Mouse (Mus musculus): Measurements from ENCODE around the gene Hacd2.
A peak's percentile ranks its signal among the peaks of the same experiment; 100 is the strongest.

The Hacd2 gene

GRCm38 (mm10) chr16:35054432-35055193 lies 32.4 kb downstream of the Hacd2 start:
- no peak for DNase-seq (ENCODE audit: low spot score in 2 of 2)

DNA sequence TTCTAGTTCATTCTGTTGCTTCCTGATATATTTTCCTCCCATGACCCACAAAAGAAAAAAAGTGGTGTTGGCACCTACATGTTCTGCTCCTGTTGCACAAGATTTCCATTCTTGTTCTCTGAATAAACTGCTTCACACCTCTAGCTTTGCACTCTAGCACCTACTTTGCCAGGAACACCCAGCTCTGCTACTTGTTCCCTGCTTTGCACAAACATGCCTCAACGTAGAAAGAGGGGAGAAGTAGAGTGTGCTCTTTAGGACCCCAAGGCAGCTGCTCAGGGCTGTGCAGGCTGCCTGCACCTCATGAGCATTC lies 32.9 kb downstream of the Hacd2 start:
- peak; percentile 11 to 56 for DNase-seq (ENCODE audit: low spot score in 2 of 2)

DNA sequence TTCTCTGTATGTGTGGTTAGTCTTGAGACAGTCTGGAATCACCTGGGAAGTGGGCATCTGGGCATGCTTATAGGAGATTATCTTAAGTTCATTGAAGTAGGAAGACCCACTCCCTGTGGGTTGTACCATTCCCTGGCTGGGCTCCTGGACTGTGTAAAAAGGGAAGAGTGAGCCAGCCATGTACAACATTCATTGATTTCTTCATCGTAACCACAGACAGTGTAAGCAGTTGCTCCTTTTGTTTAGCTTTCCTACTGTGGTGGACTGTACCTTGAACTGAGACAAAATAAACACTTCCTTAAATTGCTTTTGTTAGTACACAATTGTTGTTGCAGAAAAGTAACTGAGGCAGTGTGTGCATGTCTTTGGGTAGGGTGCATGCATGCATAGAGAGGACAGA lies 33.6 kb downstream of the Hacd2 start:
- no peak for DNase-seq (ENCODE audit: low spot score in 2 of 2)

DNA sequence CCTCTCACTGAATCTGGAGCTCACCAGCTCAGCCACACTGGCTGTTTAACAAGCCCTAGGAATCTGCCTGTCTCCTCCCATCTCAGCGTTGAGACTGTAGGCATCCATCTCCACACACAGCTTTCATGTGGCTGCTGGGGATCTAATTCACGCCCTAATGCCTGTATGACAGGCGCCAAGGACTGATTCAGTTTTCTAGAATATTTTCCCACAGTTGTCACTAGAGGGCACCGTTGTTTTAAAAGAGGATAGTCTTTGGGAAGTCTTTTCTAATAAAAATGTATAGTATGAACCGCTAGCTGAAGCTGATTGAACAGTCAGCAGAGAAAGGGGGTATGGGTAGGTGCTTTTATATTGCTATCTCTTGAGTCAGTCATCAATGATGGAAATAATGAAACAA lies 34.1 kb downstream of the Hacd2 start:
- DNase-seq (ENCODE audit: low spot score in 2 of 2) = no peak

DNA sequence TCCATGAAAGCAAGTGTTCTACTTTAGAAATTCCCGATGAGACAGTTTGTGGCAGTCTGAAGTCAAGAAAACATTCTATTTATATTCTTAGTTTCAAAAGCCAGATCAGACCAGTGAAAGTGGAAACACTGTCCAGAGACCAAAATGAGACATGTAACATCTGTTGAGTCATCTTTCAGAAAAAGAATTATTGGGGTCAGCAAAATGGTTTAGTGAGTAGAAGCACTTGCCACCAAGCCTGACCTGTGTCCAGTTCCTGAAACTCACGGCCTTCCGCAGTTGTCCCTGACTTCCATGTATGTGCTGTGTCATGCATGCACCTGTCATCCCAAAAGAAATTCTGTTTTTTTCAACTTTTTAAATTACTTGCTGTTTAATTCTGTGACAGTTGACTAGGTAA lies 34.6 kb downstream of the Hacd2 start:
- no peak for DNase-seq (ENCODE audit: low spot score in 2 of 2)

GRCm38 (mm10) chr16:35061017-35061416 lies 38.8 kb downstream of the Hacd2 start:
- no peak for DNase-seq (ENCODE audit: low spot score in 2 of 2)

- DNase-seq (ENCODE audit: low spot score in 2 of 2) = no peak
Measured at GRCm38 (mm10) chr16:35065724-35066123, 43.5 kb downstream of the Hacd2 start.

DNA sequence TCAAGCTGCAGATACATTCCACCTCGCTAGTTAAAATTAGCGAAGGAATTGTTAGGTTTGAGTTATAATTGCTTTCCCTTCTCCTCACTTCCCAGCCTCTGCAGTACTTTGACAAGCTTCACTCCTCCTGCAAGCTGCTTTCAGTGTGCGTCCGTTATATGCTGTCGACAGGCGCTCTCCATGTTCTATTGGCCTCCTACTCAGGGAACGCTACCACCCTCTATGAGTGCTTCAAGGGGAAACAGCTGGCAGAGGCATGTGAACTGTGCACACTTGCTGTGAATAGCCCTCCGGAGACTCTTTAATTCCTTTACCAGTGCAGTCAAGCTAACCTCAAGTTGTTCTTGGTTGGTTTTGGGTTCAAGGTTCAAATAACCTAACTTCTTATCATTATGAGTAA lies 44.9 kb downstream of the Hacd2 start:
- peak in 1 of 2 experiments; percentile 27 for DNase-seq (ENCODE audit: low spot score in 2 of 2)

GRCm38 (mm10) chr16:35067631-35068030 lies 45.4 kb downstream of the Hacd2 start:
- DNase-seq (ENCODE audit: low spot score in 2 of 2) = no peak

GRCm38 (mm10) chr16:35068886-35069285 lies 46.7 kb downstream of the Hacd2 start:
- DNase-seq (ENCODE audit: low spot score in 2 of 2) = no peak

- DNase-seq (ENCODE audit: low spot score in 2 of 2) = no peak
Measured at GRCm38 (mm10) chr16:35074436-35074835, 52.2 kb downstream of the Hacd2 start.

DNA sequence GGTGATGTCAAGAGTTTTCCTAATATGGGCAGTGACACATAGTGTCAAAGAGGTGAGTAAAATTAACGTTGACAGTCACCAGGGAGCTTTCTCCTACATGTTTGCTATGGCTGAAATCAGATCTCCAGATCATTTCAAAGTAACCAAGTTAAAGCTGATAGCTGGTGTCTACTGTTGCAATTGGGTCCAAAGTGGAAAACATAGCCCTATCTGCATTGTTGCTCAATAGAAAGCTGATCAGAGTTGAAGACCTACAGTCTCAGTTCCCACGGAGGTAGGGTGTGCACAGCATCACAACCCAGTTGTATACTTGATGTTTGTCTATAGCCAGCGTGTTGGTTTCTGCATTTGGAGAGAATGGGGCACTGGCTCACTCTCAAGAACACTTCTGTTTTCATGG lies 53.4 kb downstream of the Hacd2 start:
- DNase-seq (ENCODE audit: low spot score in 2 of 2) = no peak

- no peak for DNase-seq (ENCODE audit: low spot score in 2 of 2)
Measured at GRCm38 (mm10) chr16:35093500-35093899, 71.3 kb downstream of the Hacd2 start.

DNA sequence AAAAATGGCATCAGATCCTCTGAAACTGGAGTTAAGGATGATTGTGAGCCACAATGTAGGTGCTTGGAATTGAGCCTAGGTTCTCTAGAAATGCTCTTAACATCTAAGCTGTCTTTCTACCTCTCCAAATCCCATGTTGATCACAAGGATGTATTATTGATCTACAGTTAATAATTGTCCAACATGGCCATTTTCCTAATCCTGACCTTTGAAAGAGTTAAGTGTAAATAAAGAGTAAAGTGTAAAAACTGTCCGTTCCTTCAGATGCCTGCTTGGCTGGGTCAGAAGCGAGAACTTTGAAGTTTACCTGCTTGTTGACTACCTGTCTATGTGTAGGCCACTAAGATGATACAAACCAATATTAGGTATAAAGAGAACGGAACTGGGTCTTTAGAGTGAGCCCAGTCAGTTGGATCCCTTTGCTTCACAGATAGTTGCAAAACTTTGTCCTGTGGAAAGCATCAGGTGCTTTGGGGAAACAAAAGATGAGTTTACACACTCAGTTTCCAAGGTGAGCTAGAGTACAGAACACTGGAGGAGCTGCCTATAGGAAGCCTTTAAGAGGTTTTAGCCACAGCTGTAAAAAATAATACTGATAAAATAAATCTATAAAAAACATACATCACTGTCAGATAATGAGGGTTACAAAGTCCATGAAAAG lies 75.8 kb downstream of the Hacd2 start:
- no peak for DNase-seq (ENCODE audit: low spot score in 2 of 2)

- no peak for DNase-seq (ENCODE audit: low spot score in 2 of 2)
Measured at GRCm38 (mm10) chr16:35101751-35102420, 79.7 kb downstream of the Hacd2 start.

- DNase-seq (ENCODE audit: low spot score in 2 of 2) = no peak
Measured at GRCm38 (mm10) chr16:35102866-35103620, 80.8 kb downstream of the Hacd2 start.

DNA sequence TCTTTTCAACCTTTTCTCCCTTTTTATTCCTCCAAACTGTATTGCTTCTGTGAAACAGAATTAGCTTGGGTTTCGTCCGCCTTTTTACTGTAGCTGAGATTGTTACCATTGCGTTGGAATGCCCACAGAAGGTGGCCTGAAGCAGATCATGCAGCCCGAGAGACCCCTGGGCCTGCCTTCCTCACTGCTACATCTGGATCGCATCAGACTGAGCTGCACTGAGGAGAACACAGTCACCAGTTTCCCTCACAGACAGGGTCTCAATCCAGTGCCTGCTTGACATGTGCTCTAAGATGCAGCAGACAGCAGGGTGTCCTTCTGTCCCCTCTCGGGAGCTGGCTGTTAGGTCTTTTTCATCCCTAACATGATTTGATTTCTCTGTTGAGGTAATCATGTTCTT lies 85.8 kb downstream of the Hacd2 start:
- no peak for DNase-seq (ENCODE audit: low spot score in 2 of 2)

DNA sequence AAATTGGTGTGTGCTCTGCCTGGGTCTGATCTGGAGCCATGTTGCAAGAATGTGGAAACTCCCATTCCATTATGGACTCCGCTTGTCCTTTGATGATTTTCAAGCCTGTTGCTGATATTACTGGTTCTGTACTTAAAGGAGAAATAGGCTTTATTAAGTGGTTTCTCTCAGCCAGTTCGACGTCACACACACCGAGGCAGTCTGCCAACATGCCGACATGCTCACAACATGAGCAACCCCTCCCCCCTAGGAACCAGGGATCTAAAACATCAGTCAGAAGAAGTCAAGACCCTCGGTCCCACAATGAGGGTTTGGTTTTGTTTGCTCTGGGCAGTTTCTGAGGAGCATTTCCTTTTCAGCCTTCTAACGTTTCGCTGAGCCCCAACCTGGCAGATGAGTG lies 86.9 kb downstream of the Hacd2 start:
- DNase-seq (ENCODE audit: low spot score in 2 of 2) = no peak

DNA sequence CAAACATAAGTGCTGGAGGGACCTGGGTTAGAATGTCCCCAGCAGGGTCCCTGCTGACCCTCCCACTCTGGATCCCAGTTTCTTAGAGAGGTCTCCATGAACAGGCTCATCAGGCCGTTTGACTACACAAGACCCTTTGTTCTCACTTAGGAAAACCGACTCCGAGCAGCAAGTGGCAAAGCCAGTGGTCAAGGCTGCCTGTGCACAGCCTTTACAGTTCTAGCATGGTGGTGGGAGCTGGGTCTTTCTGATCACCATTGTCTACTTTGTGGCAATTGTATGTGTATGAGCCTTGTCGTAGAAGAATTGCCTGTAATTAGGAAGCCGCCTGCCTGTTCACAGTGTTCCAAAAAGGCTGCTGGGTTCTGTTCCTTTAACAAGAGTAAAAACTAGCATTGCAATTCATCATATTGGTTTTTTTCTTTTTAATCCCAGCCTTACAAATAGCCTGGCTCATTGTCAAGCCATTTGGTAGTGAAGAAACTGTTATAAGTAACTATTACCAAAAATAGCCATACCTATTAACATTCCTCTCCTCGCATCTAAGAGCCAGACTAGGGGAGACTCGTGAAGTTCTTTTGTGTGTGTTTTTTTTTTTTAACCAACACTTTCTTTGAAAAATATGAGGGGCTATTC lies 87.5 kb downstream of the Hacd2 start:
- no peak for DNase-seq (ENCODE audit: low spot score in 2 of 2)

DNA sequence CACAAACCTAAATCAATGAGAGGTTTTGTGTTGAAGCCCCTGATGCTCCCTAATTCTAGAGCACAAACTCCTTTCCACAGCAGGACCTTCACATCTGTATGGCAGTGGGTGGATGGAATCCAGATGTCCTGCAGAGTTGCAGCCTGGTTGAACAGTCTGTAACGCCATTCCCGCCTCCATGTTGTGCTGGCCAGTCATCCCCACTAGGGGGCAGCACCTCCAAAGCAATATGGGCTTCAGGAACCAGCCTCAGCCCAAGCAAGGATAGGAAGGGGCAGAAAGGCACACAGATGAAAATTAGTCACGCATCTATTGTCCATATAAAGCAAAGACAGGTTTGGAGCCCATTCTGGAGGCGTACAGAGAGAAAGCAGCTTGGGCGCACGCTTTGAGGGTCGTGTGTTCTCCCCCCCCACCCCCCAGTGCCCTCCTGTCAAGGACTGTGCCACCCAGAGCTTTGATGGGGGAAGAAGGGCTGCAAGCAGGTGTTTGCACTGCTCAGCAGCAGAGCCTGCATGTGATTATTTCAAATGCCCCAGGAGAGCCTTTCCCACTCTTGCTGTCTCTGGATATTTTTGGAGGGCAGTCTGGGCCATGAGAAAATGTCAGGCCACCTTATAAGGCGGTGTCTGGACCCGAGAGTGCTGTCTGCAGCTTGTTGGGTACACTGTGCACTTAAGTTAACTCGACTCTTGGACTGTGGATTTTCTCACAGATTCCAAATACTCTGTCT lies 88.3 kb downstream of the Hacd2 start:
- DNase-seq (ENCODE audit: low spot score in 2 of 2) = peak; percentile 67 to 74

- no peak for DNase-seq (ENCODE audit: low spot score in 2 of 2)
Measured at GRCm38 (mm10) chr16:35111143-35111620, 89.0 kb downstream of the Hacd2 start.
